Mouse (Mus musculus) ES-E14 (cell line): Measurements from ENCODE around the gene Erbb4.

Experiments
- CHD2 ChIP-seq: IDR thresholded peaks from 2 replicates; pipeline ENCODE4 v1.6.1; 2014; ENCODE audit warnings: mild to moderate bottlenecking, low read depth, low read length, inconsistent platforms
- MAFK ChIP-seq: IDR thresholded peaks from 2 replicates; pipeline ENCODE4 v1.6.1; 2014; ENCODE audit warnings: mild to moderate bottlenecking, low read depth, low read length, inconsistent platforms; ENCODE audit not compliant: insufficient read depth
- ZC3H11A ChIP-seq: IDR thresholded peaks from 2 replicates; pipeline ENCODE4 v1.6.1; 2012; ENCODE audit warnings: low read depth, mild to moderate bottlenecking, inconsistent platforms, low read length, borderline replicate concordance
- ZNF384 ChIP-seq: IDR thresholded peaks from 2 replicates; pipeline ENCODE4 v1.6.1; 2012; ENCODE audit warnings: low read depth, low read length, inconsistent platforms

DNA sequence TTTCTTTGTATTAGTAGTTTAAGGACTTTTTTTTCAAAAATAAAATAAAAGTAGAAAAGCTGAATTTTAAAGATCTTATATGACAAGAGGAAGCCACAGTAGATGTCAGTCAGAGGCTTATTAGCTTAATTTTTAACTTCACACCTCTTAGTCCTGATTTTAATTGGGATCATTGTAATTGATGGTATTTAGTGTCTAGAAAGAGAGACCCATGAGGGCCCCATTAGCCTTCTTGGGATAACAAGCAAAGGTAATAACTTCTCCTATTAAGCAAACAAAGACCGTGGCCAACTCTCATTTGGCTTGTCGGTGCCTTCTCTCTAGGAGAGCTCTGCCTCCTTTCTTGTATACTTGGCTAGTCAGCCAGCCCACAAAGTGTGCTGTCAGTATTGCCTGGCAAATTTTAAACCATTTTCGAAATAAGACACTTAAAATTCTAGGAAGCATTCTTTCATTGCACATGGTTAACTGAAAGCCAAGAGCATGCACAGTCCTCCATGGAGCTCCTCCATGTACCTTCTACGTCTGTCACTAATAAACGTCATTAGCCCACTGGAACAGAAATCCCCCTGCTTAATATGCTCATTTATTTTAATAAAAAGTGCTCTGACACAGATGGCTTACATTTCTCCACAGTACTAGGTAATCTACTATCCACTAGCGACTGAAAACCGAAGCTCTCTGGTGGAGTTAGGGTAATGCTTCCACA lies 1001.9 kb downstream of the Erbb4 start:
- no peak for TF ChIP-seq ZC3H11A
- no peak for TF ChIP-seq MAFK
- TF ChIP-seq ZNF384, result no peak
- no peak for TF ChIP-seq CHD2
